Mouse (Mus musculus): Measurements from ENCODE around the gene Cobll1. TPM values are rescaled to one million over a fixed set of nuclear protein-coding genes. Genes with fewer than 3 reads are reported as not detected.

Cobll1 gene
- total RNA-seq, 1 experiment from 2014 or later = 274 TPM

DNA sequence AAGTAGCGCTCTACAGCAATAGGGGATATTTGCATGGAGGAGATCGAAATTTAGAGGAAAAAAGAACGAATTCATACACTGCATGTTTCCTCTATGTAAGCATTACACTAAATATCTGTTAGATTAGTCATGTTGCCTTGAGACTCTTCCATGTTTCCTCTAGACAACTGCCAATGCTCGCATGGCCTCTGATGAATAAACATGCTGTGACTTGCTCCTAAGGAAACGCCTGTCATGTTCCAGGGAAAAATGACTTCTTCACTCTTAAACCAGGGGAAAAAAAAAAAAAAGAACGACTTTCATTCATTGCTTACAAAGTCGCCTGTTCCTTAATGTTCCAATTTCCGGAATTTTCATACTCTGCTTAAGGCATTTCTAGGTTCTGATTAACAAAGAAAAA is 2.1 kb downstream of the Cobll1 start:
- no peak for DNase-seq

DNA sequence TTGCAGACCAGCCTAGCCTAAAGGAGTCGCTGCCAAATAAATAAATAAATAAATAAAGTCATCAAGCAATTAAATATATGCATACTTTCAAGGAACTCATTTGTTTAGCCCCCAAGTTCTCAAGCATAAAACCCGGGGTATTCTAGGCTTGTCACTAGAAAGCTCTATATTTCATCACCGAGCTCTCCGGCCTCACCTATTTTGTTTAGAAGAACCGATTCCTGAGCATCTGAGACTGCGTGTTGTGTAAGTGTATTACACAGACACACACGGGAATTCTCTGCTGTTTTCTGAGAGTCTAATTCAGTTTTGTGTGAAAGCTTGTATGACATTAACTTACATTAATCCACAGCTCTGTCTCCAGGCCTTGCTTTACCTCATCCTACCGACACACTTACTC is 2.6 kb downstream of the Cobll1 start:
- DNase-seq = no peak

DNA sequence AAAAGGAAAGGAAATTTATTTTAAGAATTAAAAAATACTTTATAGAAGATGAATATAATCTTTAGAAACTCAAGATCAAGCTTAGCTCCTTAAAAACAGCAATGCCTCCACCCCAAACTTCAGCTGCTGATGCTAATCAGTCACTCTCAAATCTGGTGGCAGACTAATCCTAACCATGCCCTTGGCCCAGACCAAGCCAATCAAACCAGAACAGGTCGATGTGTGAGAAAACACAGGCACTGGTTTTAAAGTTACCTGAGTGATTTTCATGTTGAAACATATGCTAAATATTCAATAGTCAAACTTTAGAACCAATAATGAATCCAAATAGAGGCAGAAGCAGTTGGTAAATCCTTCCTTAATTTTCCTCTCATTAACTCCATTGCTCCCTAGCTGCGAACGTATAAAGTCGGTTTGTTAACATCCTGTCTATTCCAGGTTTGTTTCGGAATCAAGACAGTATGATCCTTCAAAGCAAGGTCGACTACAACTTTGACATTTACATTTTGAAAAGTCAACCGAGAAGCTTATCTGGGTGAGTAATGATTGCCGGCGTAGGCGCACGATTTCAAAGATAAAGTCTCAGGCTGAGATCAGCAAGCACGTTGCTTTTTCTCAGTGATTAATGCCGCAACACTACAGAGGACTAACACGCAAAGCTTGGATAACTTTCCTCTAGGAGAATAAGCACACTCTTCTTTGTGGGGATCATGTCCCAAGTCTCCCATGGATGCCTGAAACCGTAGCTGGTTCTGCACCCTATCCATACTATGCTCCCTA is 6.3 kb downstream of the Cobll1 start:
- DNase-seq = peak; percentile 47

DNA sequence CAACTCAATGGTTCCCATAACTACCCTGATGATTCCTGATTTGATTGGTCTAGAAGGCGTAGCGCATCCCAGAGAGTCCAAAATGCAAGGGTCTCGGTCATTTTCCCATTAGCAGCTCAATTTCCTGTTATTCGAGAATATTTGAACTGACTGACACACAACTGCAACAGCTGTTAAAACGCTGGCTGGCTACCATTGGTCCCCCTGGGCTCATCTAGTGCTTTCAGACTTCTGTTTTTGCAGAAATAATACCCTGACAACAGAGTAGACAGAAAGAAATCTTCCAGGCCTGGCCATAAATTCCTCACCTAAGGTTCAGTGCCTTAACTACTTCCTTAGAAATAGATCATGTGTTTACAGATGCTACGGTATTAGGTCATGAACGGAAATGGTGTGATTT is 10.8 kb downstream of the Cobll1 start:
- DNase-seq = no peak

GRCm38 (mm10) chr2:65227898-65228290 is 11.3 kb downstream of the Cobll1 start:
- DNase-seq = no peak

- no peak for DNase-seq
Measured at GRCm38 (mm10) chr2:65227154-65227897, 11.9 kb downstream of the Cobll1 start.

DNA sequence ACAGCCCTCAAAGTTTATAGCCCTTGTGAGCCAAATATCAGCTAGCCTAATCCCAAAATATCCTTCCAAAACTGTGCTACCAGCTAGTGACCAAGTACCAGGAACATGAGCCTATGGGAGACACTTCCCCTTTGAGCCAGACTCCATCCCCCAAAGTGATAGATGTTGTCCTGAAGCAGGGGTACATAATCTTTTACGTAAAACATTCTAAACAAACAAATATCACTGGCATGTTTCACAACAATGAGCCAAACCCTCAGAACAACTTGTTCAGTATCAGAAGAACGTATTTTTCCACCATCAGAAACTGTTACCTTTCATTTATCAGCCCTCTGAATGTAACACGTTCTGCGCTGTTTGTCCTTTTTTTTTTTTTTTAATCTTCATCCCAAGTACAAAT is 12.7 kb downstream of the Cobll1 start:
- no peak for DNase-seq

GRCm38 (mm10) chr2:65223956-65224735 is 15.1 kb downstream of the Cobll1 start:
- DNase-seq = peak; percentile 59

DNA sequence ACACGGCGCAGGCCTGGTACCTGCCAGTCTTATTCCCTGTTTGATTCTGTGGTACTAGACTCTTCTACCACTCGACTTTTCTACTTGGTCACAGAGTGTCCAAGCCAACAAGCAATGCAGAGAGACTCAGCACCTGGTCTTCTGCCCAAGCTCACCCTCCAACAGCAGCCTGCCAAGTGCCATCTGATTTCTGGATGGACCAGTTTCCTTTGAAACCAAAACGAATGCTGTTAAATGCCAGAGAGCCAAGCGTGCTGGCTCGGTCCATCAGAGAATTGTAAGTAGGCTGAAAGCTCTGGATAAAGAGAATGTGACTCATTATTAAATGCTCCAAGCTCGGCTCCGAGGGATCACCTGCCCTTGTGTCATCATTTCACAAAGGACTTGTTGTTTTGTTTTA is 16.2 kb downstream of the Cobll1 start:
- DNase-seq = peak; percentile 34

- DNase-seq = no peak
Measured at GRCm38 (mm10) chr2:65221646-65222045, 17.6 kb downstream of the Cobll1 start.

- DNase-seq = no peak
Measured at GRCm38 (mm10) chr2:65220563-65220962, 18.6 kb downstream of the Cobll1 start.

DNA sequence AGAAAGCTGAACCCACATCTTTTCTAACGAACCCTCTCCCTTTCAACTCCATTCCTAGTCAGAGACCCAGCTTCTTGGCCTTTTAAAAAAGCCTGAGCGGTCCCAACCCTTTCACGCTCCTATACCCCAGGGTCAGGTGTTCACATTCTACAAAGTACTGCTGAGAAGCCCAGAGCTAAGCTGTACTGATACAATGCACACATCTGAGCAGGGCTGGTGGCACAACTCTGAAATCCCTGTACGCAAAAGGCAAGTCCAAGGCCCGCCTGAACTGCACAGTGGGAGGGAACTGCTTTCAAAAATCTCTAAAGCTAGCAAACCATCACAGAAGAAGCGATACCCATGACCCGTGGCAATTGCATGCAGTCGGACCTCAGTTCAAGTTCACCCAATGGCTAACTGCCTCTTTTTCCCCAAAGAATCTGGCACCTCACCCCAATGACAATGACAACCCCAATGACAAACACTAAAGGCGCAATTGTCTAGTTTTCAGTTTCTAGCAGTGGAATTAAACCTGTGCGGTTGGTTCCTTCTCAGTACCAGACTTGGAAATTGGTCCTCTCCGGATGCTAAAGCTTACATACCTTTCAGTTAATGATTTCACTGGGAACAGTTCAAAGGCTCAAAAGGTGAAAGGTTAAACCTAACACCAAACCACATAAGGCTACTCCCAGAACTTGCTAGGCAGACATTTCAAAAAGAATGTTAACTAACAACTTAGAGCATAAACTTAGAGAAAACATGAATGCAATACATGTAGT is 19.6 kb downstream of the Cobll1 start:
- DNase-seq = no peak

GRCm38 (mm10) chr2:65218318-65218717 is 20.9 kb downstream of the Cobll1 start:
- peak; percentile 57 for DNase-seq

- no peak for DNase-seq
Measured at GRCm38 (mm10) chr2:65217677-65218076, 21.5 kb downstream of the Cobll1 start.

DNA sequence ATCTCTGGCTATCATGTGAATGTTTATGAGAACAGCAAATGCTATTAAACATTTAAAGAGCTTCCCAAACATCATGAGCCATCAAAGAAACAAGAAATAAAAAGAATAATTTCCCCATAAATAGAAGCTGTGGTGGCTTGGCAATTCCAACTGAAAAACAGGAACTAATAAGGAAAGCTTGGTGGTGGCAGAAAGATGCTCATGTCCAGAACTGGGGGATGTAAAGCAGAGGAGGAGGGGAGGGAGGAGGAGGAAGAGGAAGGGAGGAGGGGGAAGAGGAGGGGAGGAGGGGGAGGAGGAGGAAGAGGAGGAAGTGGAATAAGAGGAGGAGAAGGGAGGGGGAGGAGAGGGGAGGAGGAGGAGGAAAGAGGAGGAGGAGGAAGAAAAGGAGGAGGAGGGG is 23.0 kb downstream of the Cobll1 start:
- DNase-seq = no peak

GRCm38 (mm10) chr2:65214556-65214955 is 24.6 kb downstream of the Cobll1 start:
- no peak for DNase-seq

- no peak for DNase-seq
Measured at GRCm38 (mm10) chr2:65213675-65214074, 25.5 kb downstream of the Cobll1 start.

- DNase-seq = no peak
Measured at GRCm38 (mm10) chr2:65211620-65212019, 27.6 kb downstream of the Cobll1 start.

- no peak for DNase-seq
Measured at GRCm38 (mm10) chr2:65207750-65208149, 31.5 kb downstream of the Cobll1 start.

DNA sequence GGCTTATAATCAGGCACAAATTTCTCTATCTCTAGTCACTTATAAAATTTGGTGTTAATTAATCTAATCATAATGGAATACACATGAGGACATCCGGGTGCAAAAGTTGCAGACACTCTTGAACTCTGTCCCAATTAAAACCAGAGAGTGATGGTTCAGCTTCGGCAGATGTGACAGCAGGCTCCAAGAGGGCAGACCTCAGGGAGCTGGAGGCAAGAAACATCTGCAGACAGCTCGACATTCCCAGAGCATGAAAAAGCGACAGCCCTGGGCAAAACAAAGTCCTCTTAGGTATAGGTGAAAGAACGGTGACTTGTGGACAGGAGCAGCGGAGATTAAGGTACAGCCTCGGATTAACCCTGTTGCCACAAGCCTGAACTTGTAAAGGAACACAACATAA is 35.5 kb downstream of the Cobll1 start:
- no peak for DNase-seq

- DNase-seq = no peak
Measured at GRCm38 (mm10) chr2:65199706-65200105, 39.5 kb downstream of the Cobll1 start.

DNA sequence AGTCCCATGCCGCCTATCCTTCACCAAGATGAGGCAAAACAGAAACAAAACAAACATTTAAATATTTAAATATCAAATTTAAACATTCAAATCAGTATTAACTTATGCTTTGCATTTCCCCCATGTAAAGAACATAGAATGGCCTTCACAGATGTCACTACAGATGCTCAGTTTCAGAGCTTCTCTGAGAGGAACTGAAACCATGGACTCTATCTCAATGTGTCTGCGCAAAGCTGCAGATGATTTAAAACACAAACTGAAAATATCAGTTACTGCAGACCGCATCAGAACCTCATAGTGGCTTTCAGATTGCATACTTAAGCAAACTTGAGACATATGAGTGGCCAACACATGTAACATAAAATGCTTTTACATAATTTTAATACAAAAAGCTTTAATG is 40.6 kb downstream of the Cobll1 start:
- no peak for DNase-seq

Measured in adrenal gland, postnatal 25 days (tissue).